Mouse (Mus musculus): ENCODE measurements at regions not wholly inside any gene's neighbourhood (a gene's known extent, or its start where the extent isn't known, plus 50 kb on each side); places are given as distances from the start of the nearest gene placed in this dataset.
A peak's percentile ranks its signal among the peaks of the same experiment; 100 is the strongest.

DNA sequence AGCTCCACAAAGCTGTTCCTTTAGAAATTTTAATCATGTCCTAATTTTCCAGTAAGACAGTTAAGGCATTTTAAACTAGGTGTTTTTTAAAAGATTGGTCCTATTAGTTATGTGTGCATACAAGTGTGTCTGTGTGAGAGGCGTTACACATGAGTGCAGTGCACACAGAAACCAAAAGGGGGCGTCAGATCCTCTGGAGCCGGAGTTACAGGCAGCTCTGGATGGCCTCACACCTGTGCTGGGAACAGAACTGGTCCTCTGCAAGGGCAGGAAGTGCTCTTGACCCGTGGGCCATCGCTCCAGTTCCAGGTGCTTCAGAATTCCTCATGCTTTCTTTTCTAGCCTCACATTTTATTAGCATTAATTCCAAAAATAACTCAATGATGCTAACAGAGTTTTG lies 122.3 kb downstream of the Kctd15 start:
- Histone ChIP-seq H3K27ac (ENCODE audit: insufficient read depth, low read length) (no peak overlapping the region), H3K4me3 (ENCODE audit: insufficient read depth, low read length) (no peak overlapping the region), H3K4me1 (ENCODE audit: control insufficient read depth, insufficient read depth, low read length) (no peaks in the 10 kb centered on the region)
- no peak for TF ChIP-seq POLR2A (IDR thresholded peaks at IDR 0.05; ENCODE audit: low read depth, low read length)
- no peak for TF ChIP-seq CTCF (IDR thresholded peaks at IDR 0.05; ENCODE audit: borderline replicate concordance, insufficient read depth, low read length)

DNA sequence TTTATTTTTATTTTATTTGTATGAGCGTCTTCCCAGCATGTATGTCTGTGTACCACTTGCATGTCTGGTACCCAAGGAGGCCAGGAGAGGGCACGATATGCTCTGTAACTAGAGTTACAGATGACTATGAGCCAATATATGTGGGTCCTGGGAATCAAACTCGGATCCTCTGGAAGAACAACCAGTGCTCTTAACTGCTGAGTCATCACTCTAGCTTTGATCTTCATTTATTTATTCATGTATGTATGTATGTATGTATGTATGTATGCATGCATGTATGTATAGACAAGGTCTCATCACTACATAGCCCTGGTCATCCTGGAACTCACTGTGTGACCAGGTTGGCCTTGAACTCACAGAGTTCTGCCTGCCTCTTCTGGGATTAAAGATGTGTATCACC lies 124.9 kb downstream of the Kctd15 start:
- no peak overlapping the region for H3K27ac ChIP-seq (ENCODE audit: insufficient read depth, low read length)
- no peak overlapping the region for H3K4me3 ChIP-seq (ENCODE audit: insufficient read depth, low read length)
- H3K4me1 ChIP-seq (ENCODE audit: control insufficient read depth, insufficient read depth, low read length) = no peaks in the 10 kb centered on the region
- TF ChIP-seq POLR2A (IDR thresholded peaks at IDR 0.05; ENCODE audit: low read depth, low read length) (no peak), CTCF (IDR thresholded peaks at IDR 0.05; ENCODE audit: borderline replicate concordance, insufficient read depth, low read length) (no peak)

DNA sequence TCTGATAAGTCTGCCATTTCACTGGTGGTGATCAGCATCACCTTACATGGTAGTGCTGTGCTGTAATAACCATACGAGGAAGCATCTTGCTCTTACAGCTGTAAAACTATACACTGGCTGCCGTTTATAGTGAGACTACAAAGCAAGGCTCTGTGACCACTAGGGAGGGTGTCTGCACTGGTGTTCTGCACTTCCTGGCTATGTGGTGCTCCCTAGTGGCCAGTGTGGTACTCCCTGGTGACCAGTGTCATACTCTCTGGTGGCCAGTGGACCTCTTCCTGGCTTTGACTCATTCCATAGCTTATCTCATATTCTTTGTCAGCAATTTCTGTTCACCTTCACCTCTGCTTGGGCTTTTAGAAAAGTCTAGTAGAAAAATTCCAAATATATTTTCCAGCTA lies 114.7 kb upstream of the Lsm14a start:
- H3K27ac ChIP-seq (ENCODE audit: insufficient read depth, low read length) = no peak overlapping the region
- no peak overlapping the region for H3K4me3 ChIP-seq (ENCODE audit: insufficient read depth, low read length)
- H3K4me1 ChIP-seq (ENCODE audit: control insufficient read depth, insufficient read depth, low read length) = no peaks in the 10 kb centered on the region
- TF ChIP-seq POLR2A (IDR thresholded peaks at IDR 0.05; ENCODE audit: low read depth, low read length) = no peak
- peak; percentile 13; the same call in 1 of the 2 replicates for TF ChIP-seq CTCF (IDR thresholded peaks at IDR 0.05; ENCODE audit: borderline replicate concordance, insufficient read depth, low read length)

DNA sequence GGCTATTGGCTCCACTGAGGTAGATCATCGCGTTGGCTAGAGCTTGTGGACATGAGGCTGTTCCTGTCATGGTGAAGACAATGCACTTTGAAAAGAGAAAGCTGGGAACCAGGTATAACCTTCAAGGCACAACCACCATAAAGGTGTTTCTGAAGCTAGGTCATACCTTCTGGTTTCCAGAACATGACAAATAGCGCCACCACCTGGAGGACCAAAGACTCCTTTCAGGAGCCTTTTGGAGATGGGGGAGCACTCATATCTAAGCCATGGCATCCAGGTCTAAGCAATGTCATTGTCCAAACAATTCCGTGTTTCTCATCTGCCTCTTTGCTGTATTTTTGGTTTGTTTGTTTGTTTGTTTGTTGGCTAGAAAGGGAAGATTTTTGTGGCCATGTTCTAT lies 113.7 kb upstream of the Lsm14a start:
- no peaks in the 10 kb centered on the region for H3K4me1 ChIP-seq (ENCODE audit: control insufficient read depth, insufficient read depth, low read length)
- H3K27ac ChIP-seq (ENCODE audit: insufficient read depth, low read length) = no peak overlapping the region
- no peak overlapping the region for H3K4me3 ChIP-seq (ENCODE audit: insufficient read depth, low read length)
- TF ChIP-seq CTCF (IDR thresholded peaks at IDR 0.05; ENCODE audit: borderline replicate concordance, insufficient read depth, low read length) = no peak
- no peak for TF ChIP-seq POLR2A (IDR thresholded peaks at IDR 0.05; ENCODE audit: low read depth, low read length)

DNA sequence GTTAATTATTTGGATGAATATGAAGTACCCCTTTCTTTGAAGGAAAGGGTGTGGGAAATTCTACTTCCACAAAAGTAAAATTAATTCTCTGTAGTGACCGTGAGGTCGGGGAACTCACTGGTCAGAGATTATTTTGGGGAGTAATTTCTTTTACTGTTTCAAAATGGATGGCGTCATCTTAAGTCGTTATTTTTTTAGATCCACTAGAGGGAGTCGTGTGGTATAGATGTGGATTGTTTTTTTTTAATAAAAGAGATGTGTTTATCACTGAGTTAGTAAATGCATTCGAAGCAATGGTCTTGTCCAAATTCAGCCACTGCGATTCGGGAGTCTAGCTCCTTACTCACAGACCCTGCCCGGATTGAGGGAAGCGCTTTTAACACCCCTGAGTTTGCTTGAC lies 100.8 kb upstream of the Lsm14a start:
- H3K4me3 ChIP-seq (ENCODE audit: insufficient read depth, low read length) = no peak overlapping the region
- TF ChIP-seq CTCF (IDR thresholded peaks at IDR 0.05; ENCODE audit: borderline replicate concordance, insufficient read depth, low read length) = no peak
- no peak for TF ChIP-seq POLR2A (IDR thresholded peaks at IDR 0.05; ENCODE audit: low read depth, low read length)
- H3K27ac ChIP-seq (ENCODE audit: insufficient read depth, low read length) = no peak overlapping the region
- no peaks in the 10 kb centered on the region for H3K4me1 ChIP-seq (ENCODE audit: control insufficient read depth, insufficient read depth, low read length)

DNA sequence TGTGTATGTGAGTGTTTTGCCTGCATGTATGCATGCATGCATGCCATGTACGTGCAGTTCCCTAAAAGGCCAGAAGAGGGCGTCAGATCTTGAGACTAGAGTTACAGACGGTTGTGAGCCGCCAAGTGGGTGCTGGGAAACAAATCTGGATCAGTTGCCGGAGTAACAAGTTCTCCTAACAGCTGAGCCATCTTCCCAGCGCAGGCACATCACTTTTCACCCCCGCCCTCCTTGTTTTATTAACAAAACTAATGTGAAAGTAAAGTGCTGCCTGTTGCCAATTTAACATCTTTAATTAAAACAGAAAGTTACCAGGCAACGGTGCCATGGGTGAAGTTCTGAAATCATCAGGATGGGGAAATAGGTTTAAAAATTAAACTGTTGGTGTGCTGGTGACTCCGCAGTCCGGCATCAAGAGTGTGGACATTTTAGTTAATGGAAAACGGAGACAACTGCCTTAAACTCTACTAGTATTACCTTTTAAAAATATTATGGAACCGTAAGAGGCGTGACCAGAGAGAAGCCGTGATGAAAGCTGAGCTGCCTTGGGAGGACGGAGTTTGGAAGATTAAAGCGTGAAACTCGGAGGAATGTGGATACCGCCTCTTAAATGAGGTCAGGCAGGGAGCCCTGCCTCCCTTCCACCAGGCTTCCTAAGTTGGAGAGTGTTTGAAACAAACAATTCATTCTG lies 91.9 kb upstream of the Lsm14a start:
- Histone ChIP-seq H3K4me3 (ENCODE audit: insufficient read depth, low read length) (no peak overlapping the region), H3K4me1 (ENCODE audit: control insufficient read depth, insufficient read depth, low read length) (no peaks in the 10 kb centered on the region), H3K27ac (ENCODE audit: insufficient read depth, low read length) (no peak overlapping the region)
- TF ChIP-seq CTCF (IDR thresholded peaks at IDR 0.05; ENCODE audit: borderline replicate concordance, insufficient read depth, low read length) (no peak), POLR2A (IDR thresholded peaks at IDR 0.05; ENCODE audit: low read depth, low read length) (no peak)

DNA sequence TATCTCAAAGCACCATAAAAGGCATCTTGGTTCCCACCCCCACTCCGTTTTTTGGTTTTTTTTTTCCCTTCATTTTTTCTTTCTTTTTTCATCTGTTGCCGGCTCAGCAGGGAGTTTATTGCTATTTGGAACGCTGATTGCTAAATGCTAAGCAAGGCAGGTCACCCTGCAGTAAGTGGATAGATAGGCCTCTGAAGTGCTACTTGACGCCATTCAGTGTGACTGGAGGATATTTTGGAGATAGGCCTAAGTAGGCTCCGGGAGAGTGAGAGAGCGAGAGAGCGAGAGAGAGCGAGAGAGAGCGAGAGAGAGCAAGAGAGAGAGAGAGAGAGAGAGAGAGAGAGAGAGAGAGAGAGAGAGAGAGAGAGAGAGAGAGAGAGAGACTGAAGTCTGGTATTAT lies 90.3 kb upstream of the Lsm14a start:
- no peak for TF ChIP-seq CTCF (IDR thresholded peaks at IDR 0.05; ENCODE audit: borderline replicate concordance, insufficient read depth, low read length)
- no peak for TF ChIP-seq POLR2A (IDR thresholded peaks at IDR 0.05; ENCODE audit: low read depth, low read length)
- H3K4me1 ChIP-seq (ENCODE audit: control insufficient read depth, insufficient read depth, low read length) = no peaks in the 10 kb centered on the region
- H3K4me3 ChIP-seq (ENCODE audit: insufficient read depth, low read length) = no peak overlapping the region
- H3K27ac ChIP-seq (ENCODE audit: insufficient read depth, low read length) = no peak overlapping the region

DNA sequence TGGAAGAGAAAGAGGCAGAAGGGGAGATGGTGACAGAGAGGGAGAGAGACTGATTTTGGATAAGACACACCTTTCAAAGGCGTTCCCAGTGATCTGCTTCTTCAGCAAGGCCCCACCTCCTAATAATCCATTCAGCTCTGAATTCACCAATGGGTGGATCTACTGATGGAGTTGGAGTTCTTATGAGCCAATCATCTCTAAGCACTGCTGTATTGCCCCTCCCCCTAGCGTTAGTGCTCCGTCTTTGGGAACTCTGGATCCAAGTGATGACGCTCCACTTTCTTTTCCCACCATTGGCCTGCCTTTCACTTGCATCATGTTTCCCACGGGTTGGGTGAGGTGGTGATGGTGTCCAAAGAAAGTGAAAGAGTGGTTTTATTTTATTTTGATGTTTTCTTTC lies 87.7 kb upstream of the Lsm14a start:
- H3K4me3 ChIP-seq (ENCODE audit: insufficient read depth, low read length) = no peak overlapping the region
- H3K4me1 ChIP-seq (ENCODE audit: control insufficient read depth, insufficient read depth, low read length) = no peaks in the 10 kb centered on the region
- H3K27ac ChIP-seq (ENCODE audit: insufficient read depth, low read length) = no peak overlapping the region
- no peak for TF ChIP-seq POLR2A (IDR thresholded peaks at IDR 0.05; ENCODE audit: low read depth, low read length)
- no peak for TF ChIP-seq CTCF (IDR thresholded peaks at IDR 0.05; ENCODE audit: borderline replicate concordance, insufficient read depth, low read length)

DNA sequence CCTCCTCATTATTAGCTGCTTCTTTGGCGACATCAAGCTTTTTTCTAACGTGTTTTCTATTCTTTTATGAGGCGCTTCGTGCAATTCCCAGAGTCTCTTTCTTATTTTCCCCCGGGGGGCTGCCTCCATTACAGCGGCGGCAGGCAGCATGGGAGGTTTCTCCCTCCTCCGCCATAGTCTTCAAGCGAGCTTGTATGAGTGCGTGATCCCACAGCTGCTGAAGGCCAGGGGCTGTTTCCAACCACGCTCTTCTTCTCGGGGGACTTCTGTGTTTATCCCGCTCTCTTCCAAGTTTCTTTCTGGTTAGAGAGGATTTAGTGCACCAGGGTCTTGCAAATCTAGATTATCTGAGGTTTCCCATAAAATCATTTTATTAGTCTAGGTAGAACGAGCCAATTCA lies 77.9 kb upstream of the Lsm14a start:
- H3K27ac ChIP-seq (ENCODE audit: insufficient read depth, low read length) = no peak overlapping the region
- H3K4me1 ChIP-seq (ENCODE audit: control insufficient read depth, insufficient read depth, low read length) = no peaks in the 10 kb centered on the region
- TF ChIP-seq POLR2A (IDR thresholded peaks at IDR 0.05; ENCODE audit: low read depth, low read length) (no peak), CTCF (IDR thresholded peaks at IDR 0.05; ENCODE audit: borderline replicate concordance, insufficient read depth, low read length) (no peak)
- H3K4me3 ChIP-seq (ENCODE audit: insufficient read depth, low read length) = no peak overlapping the region

DNA sequence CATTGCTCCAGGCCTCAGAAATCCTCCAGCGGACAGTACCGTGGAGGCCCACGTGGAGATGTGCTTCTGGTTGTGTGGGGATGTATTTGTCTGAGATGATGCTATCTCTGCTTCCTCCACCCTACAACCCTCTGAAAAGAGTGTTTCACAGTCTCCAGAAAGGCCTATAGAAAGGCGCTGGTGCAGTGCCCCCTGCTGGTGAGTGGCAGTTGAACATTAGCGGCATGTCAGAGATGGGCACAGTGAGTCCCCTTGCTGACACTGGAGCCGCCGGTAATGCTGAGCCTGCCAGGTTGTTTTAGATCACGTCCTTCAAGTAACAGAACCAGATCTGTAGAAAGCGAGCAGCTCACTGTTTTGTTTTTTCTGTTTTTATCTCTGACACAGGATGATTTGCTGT lies 69.0 kb upstream of the Lsm14a start:
- no peak for TF ChIP-seq POLR2A (IDR thresholded peaks at IDR 0.05; ENCODE audit: low read depth, low read length)
- no peak for TF ChIP-seq CTCF (IDR thresholded peaks at IDR 0.05; ENCODE audit: borderline replicate concordance, insufficient read depth, low read length)
- Histone ChIP-seq H3K4me1 (ENCODE audit: control insufficient read depth, insufficient read depth, low read length) (no peaks in the 10 kb centered on the region), H3K27ac (ENCODE audit: insufficient read depth, low read length) (no peak overlapping the region), H3K4me3 (ENCODE audit: insufficient read depth, low read length) (no peak overlapping the region)

All from embryonic fibroblast, embryonic 13.5 days (primary cell).